In genomic region chr14:29204236-29204966, GRCm38 (mm10) we compare ENCODE assay signal across 18 mouse cellular contexts.
DNase-seq lines count a peak whose midpoint lies in the region; ATAC-seq and TF ChIP-seq lines count a peak whose summit lies in the region.
"Had no signal": no experiment of that assay in that cellular context is flagged by ENCODE, and none has a peak within 500 bp of the region (broad histone marks: within the 10 kb centered on the region; RNA-seq: fewer than 3 reads in every experiment).

No protein-coding gene starts in this region.

- H3K4me3 ChIP-seq in hindbrain, embryonic 12.5 days: no peak overlapping the region
- no peak overlapping the region for H3K4me3 ChIP-seq in hindbrain, embryonic 11.5 days (ENCODE audit: low read depth, low read length)
- H3K4me3 ChIP-seq in forebrain, embryonic 14.5 days (ENCODE audit: low read depth, low read length): no peak overlapping the region
- H3K4me3 ChIP-seq in hindbrain, postnatal 0 days (ENCODE audit: low read length): no peak overlapping the region
- no peak overlapping the region for H3K4me3 ChIP-seq in midbrain, postnatal 0 days (ENCODE audit: low read depth, low read length)
- H3K4me3 ChIP-seq: heart, embryonic 10.5 days; liver, embryonic 12.5 days had no signal

- H3K4me2 ChIP-seq in hindbrain, embryonic 12.5 days (replicated peaks): no peak overlapping the region
- H3K4me2 ChIP-seq in hindbrain, embryonic 11.5 days (replicated peaks; ENCODE audit: low read depth, low read length): no peak overlapping the region
- H3K4me2 ChIP-seq in forebrain, embryonic 14.5 days (ENCODE audit: low read length): no peak overlapping the region
- no peak overlapping the region for H3K4me2 ChIP-seq in hindbrain, postnatal 0 days (ENCODE audit: low read depth, low read length)
- no peak overlapping the region for H3K4me2 ChIP-seq in midbrain, postnatal 0 days (ENCODE audit: low read depth, low read length, poor library complexity, severe bottlenecking)
- H3K4me2 ChIP-seq: liver, embryonic 12.5 days had no signal

- no peak overlapping the region for H3K9ac ChIP-seq in hindbrain, embryonic 12.5 days
- H3K9ac ChIP-seq in hindbrain, embryonic 11.5 days (ENCODE audit: low read depth, low read length): no peak overlapping the region
- H3K9ac ChIP-seq in forebrain, embryonic 14.5 days (ENCODE audit: low read length): no peak overlapping the region
- no peak overlapping the region for H3K9ac ChIP-seq in hindbrain, postnatal 0 days (replicated peaks; ENCODE audit: low read length)
- no peak overlapping the region for H3K9ac ChIP-seq in midbrain, postnatal 0 days (replicated peaks; ENCODE audit: low read length, poor library complexity, severe bottlenecking)
- H3K9ac ChIP-seq: liver, embryonic 12.5 days had no signal

- ATAC-seq in hindbrain, embryonic 12.5 days (ENCODE audit: low FRiP score): peak; percentile 89
- ATAC-seq in hindbrain, embryonic 11.5 days (ENCODE audit: low FRiP score): no peak
- ATAC-seq in forebrain, embryonic 14.5 days: peak; percentile 62
- peak; percentile 80 for ATAC-seq in hindbrain, postnatal 0 days
- peak; percentile 70 for ATAC-seq in midbrain, postnatal 0 days (ENCODE audit: low FRiP score)
- ATAC-seq: liver, embryonic 12.5 days had no signal

- intact Hi-C loops in left cerebral cortex, postnatal 25 days (cut with DNase I): no loop called here

- no peak for TF ChIP-seq CTCF in hindbrain, postnatal 0 days (IDR thresholded peaks at IDR 0.05; ENCODE audit: low read depth)
- no peak for TF ChIP-seq CTCF in midbrain, postnatal 0 days (IDR thresholded peaks at IDR 0.05)

- WGBS in hindbrain, embryonic 12.5 days: 64% methylated on average over 10 of the region's 10 CpGs
- 79% methylated on average over 10 of the region's 10 CpGs for WGBS in hindbrain, embryonic 11.5 days
- 44% methylated on average over 10 of the region's 10 CpGs for WGBS in forebrain, embryonic 14.5 days
- 55% methylated on average over 10 of the region's 10 CpGs for WGBS in hindbrain, postnatal 0 days
- WGBS in midbrain, postnatal 0 days: 36% methylated on average over 10 of the region's 10 CpGs

- H3K9me3 ChIP-seq in hindbrain, embryonic 12.5 days (replicated peaks): no peaks in the 10 kb centered on the region
- no peaks in the 10 kb centered on the region for H3K9me3 ChIP-seq in hindbrain, embryonic 11.5 days (ENCODE audit: control insufficient read depth, low read length)
- no peaks in the 10 kb centered on the region for H3K9me3 ChIP-seq in forebrain, embryonic 14.5 days (replicated peaks; ENCODE audit: control insufficient read depth, low read length)
- no peaks in the 10 kb centered on the region for H3K9me3 ChIP-seq in hindbrain, postnatal 0 days (ENCODE audit: low read length)
- H3K9me3 ChIP-seq in midbrain, postnatal 0 days (ENCODE audit: low read length): no peaks in the 10 kb centered on the region
- H3K9me3 ChIP-seq: heart, embryonic 10.5 days; liver, embryonic 12.5 days had no signal

- peaks cover 3% of the 10 kb centered on the region; the same call in 1 of the 2 replicates for H3K4me1 ChIP-seq in hindbrain, embryonic 12.5 days
- no peaks in the 10 kb centered on the region for H3K4me1 ChIP-seq in hindbrain, embryonic 11.5 days (replicated peaks; ENCODE audit: control insufficient read depth, insufficient read depth, low read length)
- no peaks in the 10 kb centered on the region for H3K4me1 ChIP-seq in forebrain, embryonic 14.5 days (ENCODE audit: control insufficient read depth, insufficient read depth, low read length)
- H3K4me1 ChIP-seq in hindbrain, postnatal 0 days (ENCODE audit: insufficient read depth, low read length): no peaks in the 10 kb centered on the region
- H3K4me1 ChIP-seq in midbrain, postnatal 0 days (ENCODE audit: insufficient read depth, low read length): no peaks in the 10 kb centered on the region; the same call in 1 of the 2 replicates
- H3K4me1 ChIP-seq: heart, embryonic 10.5 days; liver, embryonic 12.5 days had no signal

- DNase-seq in hindbrain, embryonic 11.5 days (ENCODE audit: low spot score): no peak
- peak; percentile 76 for DNase-seq in forebrain, embryonic 14.5 days (ENCODE audit: low spot score)
- DNase-seq in hindbrain, postnatal 0 days (ENCODE audit: low spot score): peak; percentile 68
- DNase-seq in midbrain, postnatal 0 days (ENCODE audit: low spot score): peak; percentile 71
- no peak for DNase-seq in kidney, adult 9 months
- no peak for DNase-seq in left cerebral cortex, postnatal 25 days (ENCODE audit: low spot score in 2 of 2)
- DNase-seq: adrenal gland, postnatal 10 days; B cell, adult 2 months; cerebellum, adult 9-10 months; embryo, embryonic 11 days; gastrocnemius, postnatal 36 days; heart, postnatal 10 days; layer of hippocampus, postnatal 36 days; left cerebral cortex, postnatal 4 days; thymus, adult 2 months had no signal

- H3K27me3 ChIP-seq in hindbrain, embryonic 12.5 days: no peaks in the 10 kb centered on the region
- no peaks in the 10 kb centered on the region for H3K27me3 ChIP-seq in hindbrain, embryonic 11.5 days (ENCODE audit: control insufficient read depth, insufficient read depth, low read length)
- no peaks in the 10 kb centered on the region for H3K27me3 ChIP-seq in forebrain, embryonic 14.5 days (replicated peaks; ENCODE audit: control insufficient read depth, insufficient read depth, low read length)
- H3K27me3 ChIP-seq in hindbrain, postnatal 0 days (ENCODE audit: insufficient read depth, low read length): no peaks in the 10 kb centered on the region
- no peaks in the 10 kb centered on the region for H3K27me3 ChIP-seq in midbrain, postnatal 0 days (ENCODE audit: insufficient read depth, low read length)
- H3K27me3 ChIP-seq: liver, embryonic 12.5 days had no signal

- H3K36me3 ChIP-seq in hindbrain, embryonic 12.5 days: no peaks in the 10 kb centered on the region
- no peaks in the 10 kb centered on the region for H3K36me3 ChIP-seq in hindbrain, embryonic 11.5 days (ENCODE audit: control insufficient read depth, insufficient read depth, low read length)
- no peaks in the 10 kb centered on the region for H3K36me3 ChIP-seq in forebrain, embryonic 14.5 days (ENCODE audit: control insufficient read depth, insufficient read depth, low read length)
- H3K36me3 ChIP-seq in hindbrain, postnatal 0 days (ENCODE audit: insufficient read depth, low read length): no peaks in the 10 kb centered on the region
- H3K36me3 ChIP-seq in midbrain, postnatal 0 days (ENCODE audit: insufficient read depth, low read length): no peaks in the 10 kb centered on the region
- H3K36me3 ChIP-seq: heart, embryonic 10.5 days; liver, embryonic 12.5 days had no signal

- no peak overlapping the region for H3K27ac ChIP-seq in hindbrain, embryonic 12.5 days
- H3K27ac ChIP-seq in hindbrain, embryonic 11.5 days (ENCODE audit: low read depth, low read length): no peak overlapping the region
- no peak overlapping the region for H3K27ac ChIP-seq in forebrain, embryonic 14.5 days (ENCODE audit: low read depth, low read length)
- H3K27ac ChIP-seq in hindbrain, postnatal 0 days: no peak overlapping the region
- no peak overlapping the region for H3K27ac ChIP-seq in midbrain, postnatal 0 days (ENCODE audit: low read depth, low read length)
- H3K27ac ChIP-seq: heart, embryonic 10.5 days; liver, embryonic 12.5 days had no signal

Comparison
In these comparisons a context has a peak if more than half of its experiments do, and no peak if none do; other contexts are left out.
1. DNase-seq: peak in forebrain, embryonic 14.5 days (single experiment), hindbrain, postnatal 0 days (single experiment) and midbrain, postnatal 0 days (single experiment); none in hindbrain, embryonic 11.5 days (single experiment), kidney, adult 9 months (single experiment) and left cerebral cortex, postnatal 25 days (0 of 2).